Mouse (Mus musculus): ENCODE results near the gene Kdr. TPM values are rescaled to one million over a fixed set of nuclear protein-coding genes. Genes with fewer than 3 reads are reported as not detected.

Gene Kdr
- total RNA-seq, 2 experiments from 2014 or later: 65.4 to 116 TPM

DNA sequence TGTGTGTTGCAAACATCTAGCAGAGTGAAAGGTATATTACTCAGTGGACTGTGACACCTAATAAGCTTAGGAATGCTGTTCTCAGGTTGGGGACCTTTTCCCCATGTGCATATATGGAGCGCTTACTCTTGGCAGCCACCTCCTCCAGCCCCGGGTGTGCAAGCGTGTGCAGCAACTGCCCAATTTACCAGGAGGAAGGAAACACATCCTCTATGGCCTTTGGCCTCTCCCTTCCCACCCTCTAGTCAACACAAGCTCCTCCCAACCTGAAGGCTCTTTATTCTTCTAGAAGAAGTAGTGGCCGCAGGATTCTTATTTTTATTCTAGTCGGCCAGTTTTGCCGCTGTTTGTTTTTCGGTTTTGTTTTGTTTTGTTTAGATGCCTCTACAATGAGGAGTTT is 60.1 kb downstream of the Kdr start:
- no peak for DNase-seq

DNA sequence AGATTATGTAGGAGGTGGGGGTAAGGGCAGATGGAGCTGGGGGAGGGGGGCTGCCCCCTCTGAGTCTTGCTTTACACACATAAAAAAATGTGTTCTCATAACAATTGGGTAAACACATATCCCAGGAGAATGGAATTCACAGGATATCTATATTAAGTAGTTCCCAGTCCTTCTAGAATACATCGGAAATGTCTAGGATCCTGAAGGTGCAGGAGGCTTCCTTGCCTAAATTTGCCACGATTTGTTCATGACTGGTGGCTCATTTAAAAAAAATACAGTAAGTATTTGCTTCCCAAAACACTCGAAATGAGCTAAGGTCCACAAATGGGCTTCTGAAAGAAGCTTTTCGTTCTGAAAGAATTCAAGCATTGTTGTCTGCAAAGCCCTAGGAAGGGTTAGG is 61.0 kb downstream of the Kdr start:
- no peak for DNase-seq

DNA sequence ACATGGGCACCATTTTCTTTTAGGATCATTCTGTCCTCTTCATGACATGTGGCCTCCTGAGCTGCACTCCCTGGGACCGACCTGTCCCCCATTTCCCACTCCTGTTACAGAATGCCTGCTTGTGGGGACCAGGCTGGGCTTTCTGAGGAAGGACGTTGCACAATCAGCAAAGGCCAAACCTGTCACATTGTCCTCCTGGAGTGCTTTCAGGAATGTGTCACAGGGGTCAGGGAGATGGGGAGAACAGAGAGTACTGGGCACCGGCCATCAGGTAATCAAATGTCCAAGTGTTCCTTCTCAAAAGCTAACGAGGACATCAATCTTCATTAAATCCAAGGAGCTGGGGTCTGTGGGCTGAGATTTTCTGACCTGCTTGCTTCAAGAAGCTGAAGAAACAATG is 72.2 kb downstream of the Kdr start:
- DNase-seq: peak; percentile 19 to 49

DNA sequence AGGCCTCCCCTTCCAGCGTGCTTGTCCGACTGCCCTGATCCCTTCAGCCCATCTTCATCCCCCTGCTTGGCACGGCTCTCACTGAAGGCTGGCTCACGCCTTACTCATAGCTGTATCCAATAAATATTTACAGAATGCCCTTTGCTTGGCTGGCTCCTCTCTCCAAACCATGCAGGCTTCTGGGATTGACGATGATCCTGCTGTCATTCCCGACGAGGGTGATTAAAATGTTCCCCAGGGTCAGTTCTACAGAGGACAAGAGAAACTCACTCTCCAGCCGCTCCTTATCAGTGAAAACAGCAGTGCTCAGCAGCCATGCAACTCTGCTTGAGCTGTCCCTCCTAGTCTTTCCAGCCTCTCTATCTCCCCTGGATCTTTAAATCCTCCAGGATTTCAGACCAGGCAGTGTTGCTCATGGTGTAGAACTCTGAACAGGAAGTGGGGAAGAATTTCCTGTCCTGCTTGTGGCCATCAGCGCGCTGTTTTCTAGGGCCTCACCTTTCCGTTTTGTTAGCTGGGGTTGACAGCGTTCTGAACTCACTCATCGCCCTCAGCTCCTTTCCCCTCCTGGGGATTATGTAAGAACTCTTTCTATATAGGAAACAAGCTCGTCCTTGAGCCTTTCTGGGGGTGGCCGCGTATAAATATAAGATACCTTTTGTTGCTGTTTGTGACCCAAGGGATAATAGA is 77.9 kb downstream of the Kdr start:
- DNase-seq: peak; percentile 64 to 69

DNA sequence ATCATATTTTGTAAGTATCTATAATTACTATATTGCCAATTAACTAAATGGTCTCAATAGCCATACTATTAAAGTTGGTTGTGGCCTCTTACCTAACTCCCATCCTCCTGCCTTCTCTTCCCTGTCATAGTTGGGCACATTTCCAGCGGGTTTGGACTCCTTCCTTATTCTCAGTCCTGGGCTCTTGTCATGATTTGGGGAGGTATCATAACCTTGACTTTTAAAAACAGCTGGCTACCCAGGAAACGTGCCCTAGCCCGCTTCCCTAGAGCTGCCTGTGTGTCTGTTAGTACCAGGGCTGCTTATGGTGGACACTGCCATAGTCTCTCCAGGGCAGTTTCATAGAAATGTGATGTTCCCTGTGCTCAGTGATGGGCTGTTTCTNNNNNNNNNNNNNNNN is 82.9 kb downstream of the Kdr start:
- DNase-seq: peak; percentile 66 to 68

DNA sequence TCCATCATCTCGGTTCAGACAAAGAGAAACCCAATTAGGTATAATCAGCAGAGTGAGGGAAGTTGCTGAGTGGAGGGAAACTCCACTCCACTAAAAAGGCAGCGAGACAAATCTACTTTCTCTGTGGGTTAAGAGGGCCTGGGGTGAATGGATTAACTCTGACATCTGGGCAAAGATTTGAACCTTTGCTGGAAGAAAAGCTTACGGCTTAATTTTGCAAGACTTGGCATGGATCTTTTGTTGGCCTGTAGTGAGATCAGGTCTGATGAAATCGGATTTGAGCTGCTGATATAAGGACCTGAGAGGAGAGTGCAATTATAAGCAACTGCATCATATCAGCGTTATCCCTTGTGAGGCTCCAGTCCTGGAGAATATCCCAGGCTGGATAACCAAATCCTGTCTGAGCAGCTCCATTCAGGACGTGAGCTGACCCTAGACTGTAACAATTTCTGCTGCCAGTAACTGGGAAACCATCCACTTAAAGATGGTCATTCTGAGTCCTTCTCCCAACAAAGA is 85.2 kb downstream of the Kdr start:
- DNase-seq: no peak

Small RNA genes within 50 kb of the gene (microRNA-seq; reads per million reads assigned to microRNA genes)
- gene Gm25374: not detected

Other genes with a start within 250 kb of the Kdr start
- gene Srd5a3, start 161.8 kb upstream of the Kdr start, total RNA-seq (2021): 10 to 100 TPM; 23.6 to 33.3 TPM
- gene Tmem165, start 205.4 kb upstream of the Kdr start, total RNA-seq (2021): 10 to 100 TPM; 41.6 to 46.2 TPM